Mouse (Mus musculus) embryonic facial prominence, embryonic 10.5 days (tissue): ENCODE results near the gene Zbtb49. TPM values are rescaled to one million over a fixed set of nuclear protein-coding genes. Genes with fewer than 3 reads are reported as not detected.

Experiments
- DNase-seq: peaks from one replicate; pipeline ENCODE4 v3.0.0-alpha.2; 2017; ENCODE audit warnings: low spot score
- H3K27ac ChIP-seq: fragments of 300-500 bp; sonication (generic); replicated peaks from 2 replicates; pipeline ENCODE4 v1.5.1; 2016; ENCODE audit warnings: mild to moderate bottlenecking
- H3K27me3 ChIP-seq: fragments of 300-500 bp; sonication (generic); replicated peaks from 2 replicates; pipeline ENCODE4 v1.6.1; 2016; ENCODE audit warnings: low read depth, mild to moderate bottlenecking; ENCODE audit not compliant: poor library complexity, severe bottlenecking
- H3K36me3 ChIP-seq: fragments of 300-500 bp; sonication (generic); replicated peaks from 2 replicates; pipeline ENCODE4 v1.6.1; 2016; ENCODE audit warnings: mild to moderate bottlenecking, moderate library complexity
- H3K4me1 ChIP-seq: fragments of 300-500 bp; sonication (generic); 2 replicates; pipeline ENCODE4 v1.6.1; 2016
- H3K4me3 ChIP-seq: fragments of 300-500 bp; sonication (generic); 2 replicates; pipeline ENCODE4 v1.5.1; 2016; ENCODE audit warnings: mild to moderate bottlenecking, moderate library complexity
- H3K9me3 ChIP-seq: fragments of 300-500 bp; sonication (generic); 2 replicates; pipeline ENCODE4 v1.6.1; 2016; ENCODE audit warnings: mild to moderate bottlenecking
- WGBS: fragments of 180-500 bp; shearing (Covaris S2); methylation state at CpG from one replicate; pipeline ENCODE4 v1.1.7; 2016; 5-methylcytosine and 5-hydroxymethylcytosine counted together
- polyA plus RNA-seq: library from polyadenylated mRNA; unstranded; fragments of >200 nt; fragmentation: Nextera tagmentation; extraction: Ambion mirVana; gene quantifications from 2 replicates; pipeline ENCODE4 v1.2.1, GENCODE M21; 2016

Zbtb49 gene
- polyA plus RNA-seq, 1 experiment from 2014 or later = 19.1 TPM

DNA sequence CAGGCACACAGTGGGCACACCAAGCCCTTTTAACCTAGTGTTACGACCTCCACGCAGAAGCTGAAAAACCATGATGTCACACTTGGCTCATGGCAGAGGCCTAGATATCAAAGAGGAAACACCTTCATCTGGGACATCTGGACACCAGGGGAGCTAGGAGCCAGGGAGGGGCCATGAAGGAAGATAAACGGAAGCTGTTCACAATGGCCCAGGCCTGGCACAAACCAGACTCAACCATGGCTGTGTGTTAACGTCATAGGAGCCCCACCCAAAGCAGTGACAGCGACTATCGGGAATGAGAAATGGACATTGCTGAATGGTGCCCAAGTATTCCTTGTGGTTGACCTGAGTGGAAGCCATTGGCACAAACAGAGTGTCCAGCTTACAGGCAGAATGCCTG, 73.7 kb downstream of the Zbtb49 start:
- DNase-seq = no peak
- WGBS = 92% methylated on average over 6 of the region's 6 CpGs

DNA sequence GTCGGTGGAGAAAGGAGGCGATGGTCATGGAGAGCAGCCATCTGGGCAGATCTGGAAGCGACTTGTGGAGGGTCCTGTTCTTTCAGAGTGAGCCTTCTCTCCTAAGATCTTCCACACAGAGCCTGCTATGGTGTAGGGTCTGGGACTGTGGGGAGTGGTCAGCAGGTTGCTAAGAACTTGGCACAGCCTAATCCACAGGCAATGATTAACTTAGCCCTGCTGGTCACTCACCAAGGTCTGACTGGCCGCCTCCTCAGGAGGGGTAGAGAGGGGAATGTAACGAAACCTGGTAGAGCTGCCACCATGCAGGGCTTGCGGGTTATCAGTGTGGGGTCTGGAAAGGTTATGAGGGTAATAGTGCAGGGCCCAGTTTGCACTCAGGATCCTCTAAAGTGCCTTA, 79.4 kb downstream of the Zbtb49 start:
- H3K36me3 ChIP-seq = peaks cover 99% of the 10 kb centered on the region

More for the DNA sequence above, 73.7 kb downstream of the Zbtb49 start:
- Histone ChIP-seq H3K4me3 (no peak overlapping the region), H3K27me3 (no peaks in the 10 kb centered on the region), H3K9me3 (no peaks in the 10 kb centered on the region), H3K36me3 (peaks cover 99% of the 10 kb centered on the region), H3K4me1 (no peaks in the 10 kb centered on the region), H3K27ac (no peak overlapping the region)

More for the DNA sequence above, 79.4 kb downstream of the Zbtb49 start:
- WGBS = 90% methylated on average over 6 of the region's 6 CpGs
- no peaks in the 10 kb centered on the region for H3K9me3 ChIP-seq
- H3K4me3 ChIP-seq = no peak overlapping the region
- H3K27ac ChIP-seq = no peak overlapping the region
- H3K27me3 ChIP-seq = no peaks in the 10 kb centered on the region
- no peak for DNase-seq
- H3K4me1 ChIP-seq = peaks cover 5% of the 10 kb centered on the region; the same call in 1 of the 2 replicates

Other genes starting within 250 kb of the Zbtb49 start
- 54.8 and 55.8 TPM in 2 replicates for gene Stx18, start 181.7 kb downstream of the Zbtb49 start, polyA plus RNA-seq
- 110 and 128 TPM in 2 replicates for gene Nsg1, start 60.5 kb downstream of the Zbtb49 start, polyA plus RNA-seq
- gene Lyar, start within 50 bp of the Zbtb49 start, polyA plus RNA-seq = 193 and 201 TPM in 2 replicates
- gene Tmem128, start 39.7 kb upstream of the Zbtb49 start, polyA plus RNA-seq = 71.4 and 75.8 TPM in 2 replicates
- 0.45 and 0.60 TPM in 2 replicates for gene Otop1, start 55.5 kb upstream of the Zbtb49 start, polyA plus RNA-seq
- 0.05 and 0.09 TPM in 2 replicates for gene Drd5, start 98.9 kb upstream of the Zbtb49 start, polyA plus RNA-seq